Mouse (Mus musculus): Measurements from ENCODE around the gene Draxin. TPM values are rescaled to one million over a fixed set of nuclear protein-coding genes. Genes with fewer than 3 reads are reported as not detected.

The Draxin gene
- polyA plus RNA-seq, 1 experiment: not detected

- Histone ChIP-seq H3K4me1 (ENCODE audit: control insufficient read depth) (peaks cover 17% of the 10 kb centered on the region), H3K9me3 (ENCODE audit: control insufficient read depth, low read length) (no peaks in the 10 kb centered on the region), H3K36me3 (ENCODE audit: control insufficient read depth) (no peaks in the 10 kb centered on the region), H3K27me3 (ENCODE audit: control insufficient read depth) (no peaks in the 10 kb centered on the region), H3K4me3 (replicated peaks) (no peak overlapping the region)
- TF ChIP-seq GATA1 (IDR thresholded peaks at IDR 0.05; ENCODE audit: low read length) (no peak), TAL1 (IDR thresholded peaks at IDR 0.05; ENCODE audit: low read length) (no peak)
Observed at GRCm38 (mm10) chr4:148092551-148093271, 37.8 kb downstream of the Draxin start.

DNA sequence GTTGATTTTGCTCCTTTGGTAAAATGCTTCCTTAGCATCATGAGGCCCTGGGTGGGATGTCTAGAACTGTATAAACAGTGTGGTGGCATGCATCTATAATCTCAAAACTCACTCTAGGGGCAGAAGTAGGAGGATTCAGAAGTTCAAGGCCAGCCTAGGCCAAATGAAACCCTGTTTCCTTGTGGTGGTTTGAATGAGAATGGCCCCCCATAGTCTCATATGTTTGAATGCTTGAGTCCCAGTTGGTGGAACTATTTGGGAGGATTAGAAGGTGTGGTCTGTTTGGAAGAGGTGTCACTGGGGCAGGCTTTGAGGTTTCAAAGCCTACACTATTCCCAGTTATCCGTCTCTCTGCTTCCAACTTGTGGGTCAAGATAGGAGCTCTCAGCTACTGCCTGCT, 39.3 kb downstream of the Draxin start:
- Histone ChIP-seq H3K4me3 (replicated peaks) (no peak overlapping the region), H3K27me3 (ENCODE audit: control insufficient read depth) (no peaks in the 10 kb centered on the region), H3K4me1 (ENCODE audit: control insufficient read depth) (peaks cover 25% of the 10 kb centered on the region), H3K36me3 (ENCODE audit: control insufficient read depth) (no peaks in the 10 kb centered on the region), H3K9me3 (ENCODE audit: control insufficient read depth, low read length) (no peaks in the 10 kb centered on the region)
- TF ChIP-seq TAL1 (IDR thresholded peaks at IDR 0.05; ENCODE audit: low read length) (no peak), GATA1 (IDR thresholded peaks at IDR 0.05; ENCODE audit: low read length) (no peak)

- Histone ChIP-seq H3K4me1 (ENCODE audit: control insufficient read depth) (peaks cover 25% of the 10 kb centered on the region), H3K4me3 (replicated peaks) (no peak overlapping the region), H3K27me3 (ENCODE audit: control insufficient read depth) (no peaks in the 10 kb centered on the region), H3K9me3 (ENCODE audit: control insufficient read depth, low read length) (no peaks in the 10 kb centered on the region), H3K36me3 (ENCODE audit: control insufficient read depth) (no peaks in the 10 kb centered on the region)
- TF ChIP-seq GATA1 (IDR thresholded peaks at IDR 0.05; ENCODE audit: low read length) (no peak), TAL1 (IDR thresholded peaks at IDR 0.05; ENCODE audit: low read length) (no peak)
Observed at GRCm38 (mm10) chr4:148089166-148089565, 41.3 kb downstream of the Draxin start.

DNA sequence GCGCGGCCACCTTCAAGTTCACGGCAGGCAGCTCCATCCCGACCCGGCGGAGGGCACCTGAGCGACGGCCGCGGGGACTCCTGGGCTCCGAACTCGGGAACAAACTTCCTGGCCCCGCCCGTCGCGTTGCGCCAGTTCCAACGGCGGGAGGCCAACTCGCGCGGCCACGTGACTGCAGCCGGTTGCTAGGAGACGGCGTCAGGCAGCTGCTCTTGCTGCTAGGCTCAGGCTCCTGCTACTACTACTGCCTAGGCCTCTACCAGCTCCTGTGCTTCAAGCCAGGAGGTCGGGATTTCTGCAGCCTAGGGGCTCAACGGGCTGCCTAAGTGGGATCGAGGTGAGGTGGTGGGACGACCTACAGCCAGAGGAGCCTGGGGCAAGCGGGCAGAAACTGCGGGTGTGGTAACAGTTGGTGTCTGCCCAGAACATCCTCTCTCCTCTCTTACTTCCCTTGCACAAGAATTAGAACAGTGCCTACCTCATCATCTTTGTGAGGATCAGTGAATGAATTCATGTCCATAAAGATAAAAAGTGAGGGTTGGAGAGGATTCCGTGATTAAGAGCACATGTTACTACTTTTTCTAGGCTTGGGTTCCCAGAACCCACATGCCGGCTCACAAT, 42.5 kb downstream of the Draxin start, which contains the start of gene Agtrap:
TSS of gene Agtrap (minus strand) at position 125 of the 621 bp plus-strand sequence.
- peaks cover 36% of the 10 kb centered on the region for H3K4me1 ChIP-seq (ENCODE audit: control insufficient read depth)
- no peaks in the 10 kb centered on the region for H3K36me3 ChIP-seq (ENCODE audit: control insufficient read depth)
- H3K9me3 ChIP-seq (ENCODE audit: control insufficient read depth, low read length): no peaks in the 10 kb centered on the region
- no peaks in the 10 kb centered on the region for H3K27me3 ChIP-seq (ENCODE audit: control insufficient read depth)
- H3K4me3 ChIP-seq (replicated peaks): peak within 1 kb of the TSS; percentile 75
- no peak for TF ChIP-seq TAL1 (IDR thresholded peaks at IDR 0.05; ENCODE audit: low read length)
- no peak for TF ChIP-seq GATA1 (IDR thresholded peaks at IDR 0.05; ENCODE audit: low read length)

- peaks cover 43% of the 10 kb centered on the region for H3K4me1 ChIP-seq (ENCODE audit: control insufficient read depth)
- H3K27me3 ChIP-seq (ENCODE audit: control insufficient read depth): no peaks in the 10 kb centered on the region
- peak overlapping the region; percentile 75 for H3K4me3 ChIP-seq (replicated peaks)
- H3K9me3 ChIP-seq (ENCODE audit: control insufficient read depth, low read length): no peaks in the 10 kb centered on the region
- TF ChIP-seq GATA1 (IDR thresholded peaks at IDR 0.05; ENCODE audit: low read length) (no peak), TAL1 (IDR thresholded peaks at IDR 0.05; ENCODE audit: low read length) (no peak)
- no peaks in the 10 kb centered on the region for H3K36me3 ChIP-seq (ENCODE audit: control insufficient read depth)
Observed at GRCm38 (mm10) chr4:148087091-148087906, 43.2 kb downstream of the Draxin start.

GRCm38 (mm10) chr4:148085907-148086305, 44.6 kb downstream of the Draxin start:
- Histone ChIP-seq H3K27me3 (ENCODE audit: control insufficient read depth) (no peaks in the 10 kb centered on the region), H3K36me3 (ENCODE audit: control insufficient read depth) (peaks cover 5% of the 10 kb centered on the region), H3K4me3 (replicated peaks) (no peak overlapping the region), H3K9me3 (ENCODE audit: control insufficient read depth, low read length) (no peaks in the 10 kb centered on the region), H3K4me1 (ENCODE audit: control insufficient read depth) (peaks cover 47% of the 10 kb centered on the region)
- TF ChIP-seq TAL1 (IDR thresholded peaks at IDR 0.05; ENCODE audit: low read length) (no peak), GATA1 (IDR thresholded peaks at IDR 0.05; ENCODE audit: low read length) (no peak)

GRCm38 (mm10) chr4:148085131-148085906, 45.2 kb downstream of the Draxin start:
- H3K36me3 ChIP-seq (ENCODE audit: control insufficient read depth): peaks cover 7% of the 10 kb centered on the region
- H3K4me1 ChIP-seq (ENCODE audit: control insufficient read depth): peaks cover 47% of the 10 kb centered on the region

GRCm38 (mm10) chr4:148084261-148084714, 46.2 kb downstream of the Draxin start:
- H3K4me1 ChIP-seq (ENCODE audit: control insufficient read depth): peaks cover 47% of the 10 kb centered on the region
- H3K4me3 ChIP-seq (replicated peaks): no peak overlapping the region
- TF ChIP-seq GATA1 (IDR thresholded peaks at IDR 0.05; ENCODE audit: low read length) (no peak), TAL1 (IDR thresholded peaks at IDR 0.05; ENCODE audit: low read length) (no peak)
- peaks cover 11% of the 10 kb centered on the region for H3K36me3 ChIP-seq (ENCODE audit: control insufficient read depth)
- no peaks in the 10 kb centered on the region for H3K9me3 ChIP-seq (ENCODE audit: control insufficient read depth, low read length)
- H3K27me3 ChIP-seq (ENCODE audit: control insufficient read depth): no peaks in the 10 kb centered on the region

More at GRCm38 (mm10) chr4:148085131-148085906, 45.2 kb downstream of the Draxin start:
- TF ChIP-seq GATA1 (IDR thresholded peaks at IDR 0.05; ENCODE audit: low read length) (no peak), TAL1 (IDR thresholded peaks at IDR 0.05; ENCODE audit: low read length) (no peak)
- Histone ChIP-seq H3K9me3 (ENCODE audit: control insufficient read depth, low read length) (no peaks in the 10 kb centered on the region), H3K27me3 (ENCODE audit: control insufficient read depth) (no peaks in the 10 kb centered on the region), H3K4me3 (replicated peaks) (no peak overlapping the region)
